Mouse (Mus musculus): Measurements from ENCODE around the gene Top1. TPM values are rescaled to one million over a fixed set of nuclear protein-coding genes. Genes with fewer than 3 reads are reported as not detected.
A peak's percentile ranks its signal among the peaks of the same experiment; 100 is the strongest.

The Top1 gene
- polyA plus RNA-seq, 2 experiments from 2014 or later, result 74.7 to 77.4 TPM

DNA sequence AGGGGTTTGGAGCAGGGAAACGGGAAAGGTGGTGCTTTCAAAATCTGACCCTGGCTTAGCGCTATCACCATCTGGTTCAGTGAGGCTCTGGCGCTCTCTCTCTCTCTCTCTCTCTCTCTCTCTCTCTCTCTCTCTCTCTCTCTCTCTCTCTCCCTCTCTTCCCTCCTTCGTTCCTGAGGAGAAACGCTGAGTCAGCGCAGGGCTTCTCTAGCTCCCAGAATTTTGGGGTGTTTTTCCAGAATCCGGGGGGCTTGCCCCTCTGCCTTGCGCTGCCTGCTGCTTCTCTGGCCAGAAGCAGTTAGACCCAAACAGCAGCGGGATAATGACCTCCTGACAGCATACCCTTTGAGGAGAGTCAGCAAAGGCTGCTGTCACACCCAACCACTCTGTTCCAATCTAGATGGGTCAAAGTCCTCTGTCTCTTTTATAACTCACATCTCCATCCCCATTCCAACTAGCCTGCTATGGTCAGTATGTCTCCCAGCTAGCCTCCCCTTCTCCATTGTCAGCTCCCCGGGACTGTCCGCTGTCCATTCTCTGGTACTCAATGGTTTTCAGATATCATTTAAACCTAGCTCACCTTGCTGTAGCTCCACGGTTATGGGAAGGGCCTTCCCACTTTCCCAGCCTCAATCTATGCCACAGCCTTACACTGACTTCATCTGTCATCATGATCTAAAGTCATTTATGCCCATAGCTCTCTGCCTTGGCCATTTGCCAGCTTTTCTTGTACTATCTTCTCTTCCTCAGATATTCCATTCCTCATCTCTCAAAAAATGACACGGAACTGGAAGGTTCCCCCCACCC, 5.6 kb upstream of the Top1 start:
- no peak for ATAC-seq

DNA sequence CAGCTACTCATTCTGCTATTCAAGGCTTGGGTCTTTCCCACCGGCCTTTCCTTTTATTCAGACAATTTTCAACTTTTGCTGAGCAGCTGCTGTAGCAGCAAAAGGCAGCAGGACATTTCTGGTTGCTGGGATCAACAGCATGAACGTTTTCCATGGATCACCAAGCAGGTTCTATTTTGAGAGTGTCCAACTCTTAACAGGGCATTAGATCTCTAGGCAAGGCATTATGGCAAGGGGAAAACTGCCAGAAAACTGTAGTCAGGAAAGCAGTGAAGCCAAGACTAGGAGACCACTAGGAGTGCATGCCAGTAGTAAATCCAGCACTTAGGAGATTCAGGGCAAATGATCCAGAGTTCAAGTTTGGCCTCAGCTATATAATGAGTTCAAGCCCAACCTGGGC, 4.5 kb upstream of the Top1 start:
- ATAC-seq, result no peak

DNA sequence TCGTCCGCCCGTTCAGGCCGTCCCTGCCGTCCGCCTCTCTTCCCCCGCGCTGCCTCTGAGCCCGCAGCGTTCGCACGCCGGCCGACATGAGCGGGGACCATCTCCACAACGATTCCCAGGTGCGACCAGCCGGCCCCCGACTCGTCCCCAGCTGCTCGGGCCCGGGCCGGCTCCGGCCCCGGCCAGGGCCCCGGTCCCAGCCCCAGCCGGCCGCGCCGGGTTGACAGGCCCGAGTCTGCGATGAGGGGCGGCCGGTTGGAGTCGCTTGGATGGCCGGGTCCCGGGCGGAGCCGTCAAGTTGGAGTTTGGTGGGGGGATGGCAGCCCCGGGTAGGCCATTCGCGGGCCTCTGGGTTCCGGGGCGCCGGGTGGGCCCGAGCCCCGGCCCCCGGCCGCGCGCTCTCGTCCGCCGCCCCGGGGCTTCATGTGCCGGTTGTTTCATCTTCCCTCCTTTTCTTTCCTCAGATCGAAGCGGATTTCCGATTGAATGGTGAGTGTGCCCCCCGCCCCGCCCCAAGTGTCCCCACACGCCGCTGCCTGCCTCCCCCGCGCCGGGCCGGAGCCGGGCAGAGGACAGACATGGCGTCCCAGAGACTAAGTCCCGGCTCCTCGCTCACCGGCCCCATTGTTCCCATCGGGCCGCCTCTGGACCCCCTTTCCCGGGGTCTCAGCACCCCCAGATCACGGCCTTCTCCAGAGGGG, 606 bp downstream of the Top1 start:
- ATAC-seq, result peak; percentile 3

DNA sequence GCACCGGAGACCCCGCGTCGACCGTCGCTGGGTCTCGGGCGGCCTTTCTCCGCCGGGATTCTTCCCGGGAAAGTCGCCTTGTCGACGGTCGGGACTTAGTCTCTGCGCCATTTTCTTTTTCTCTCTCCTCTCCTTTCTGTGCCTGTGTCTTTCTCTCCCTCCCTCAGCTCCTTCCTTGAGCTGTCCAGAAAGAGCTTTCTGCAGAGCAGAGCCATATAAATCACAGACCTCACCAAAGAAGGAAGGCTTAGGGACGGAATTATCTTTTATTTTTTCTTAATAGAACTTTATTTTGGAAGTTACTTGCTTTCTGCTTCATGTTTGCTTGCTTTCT, 1.1 kb downstream of the Top1 start:
- ATAC-seq, result no peak

DNA sequence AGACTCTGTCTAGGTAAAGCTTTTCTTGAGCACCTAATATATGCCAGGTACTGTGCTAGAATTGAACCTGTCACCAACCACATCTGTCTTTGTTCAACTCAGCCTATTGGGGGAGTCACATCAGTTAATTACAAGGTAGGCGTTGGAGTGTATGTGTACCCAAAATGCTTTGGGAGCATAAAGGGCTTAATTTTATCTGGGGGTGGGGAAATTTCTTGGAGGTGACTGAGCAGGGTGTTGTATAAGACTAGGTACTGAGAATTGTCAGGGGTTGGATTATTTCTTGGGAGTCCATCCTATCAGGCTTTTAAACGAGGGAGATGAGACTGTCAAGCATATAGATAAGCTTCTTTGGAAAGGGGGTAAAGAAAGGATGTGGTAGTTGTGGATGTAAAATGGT, 2.4 kb downstream of the Top1 start:
- ATAC-seq, result no peak

DNA sequence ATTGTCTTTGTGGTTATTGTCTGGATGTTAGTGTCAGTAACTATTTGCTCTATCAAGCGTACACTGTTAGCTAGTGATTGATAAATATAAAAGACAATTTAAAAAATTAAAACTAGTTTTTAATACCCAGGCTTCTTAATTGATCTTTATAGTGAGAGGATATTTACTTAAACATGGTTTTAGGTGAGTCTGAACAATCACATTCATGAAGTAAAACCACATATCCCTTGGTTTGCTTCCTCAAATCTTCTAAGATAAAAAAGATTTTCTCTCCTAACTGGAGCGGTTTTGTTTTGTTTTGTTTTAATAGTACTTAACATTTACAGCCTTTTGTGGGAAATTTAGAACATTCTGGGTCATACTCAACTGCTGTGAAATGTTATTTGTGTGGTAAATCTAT, 3.4 kb downstream of the Top1 start:
- ATAC-seq, result no peak

DNA sequence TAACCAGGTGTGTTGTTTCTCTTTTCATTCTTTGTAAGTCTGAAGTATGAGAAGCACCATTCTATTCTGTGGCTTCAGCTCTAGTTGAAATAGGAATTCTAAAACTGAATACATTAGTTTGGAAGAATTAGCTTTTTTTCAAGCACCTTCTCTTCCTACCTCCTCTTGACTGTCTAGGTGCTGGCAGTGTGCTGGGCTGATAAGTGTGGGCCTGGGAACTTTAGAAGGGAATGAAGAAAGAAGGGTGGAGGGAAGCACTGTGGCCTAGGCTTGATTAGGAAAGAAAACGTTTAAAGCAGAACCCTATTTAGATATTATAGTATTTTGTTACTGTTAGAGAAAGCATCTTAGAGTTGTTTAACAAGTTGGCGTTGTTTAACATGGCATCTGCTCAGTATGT, 5.5 kb downstream of the Top1 start:
- ATAC-seq, result no peak

DNA sequence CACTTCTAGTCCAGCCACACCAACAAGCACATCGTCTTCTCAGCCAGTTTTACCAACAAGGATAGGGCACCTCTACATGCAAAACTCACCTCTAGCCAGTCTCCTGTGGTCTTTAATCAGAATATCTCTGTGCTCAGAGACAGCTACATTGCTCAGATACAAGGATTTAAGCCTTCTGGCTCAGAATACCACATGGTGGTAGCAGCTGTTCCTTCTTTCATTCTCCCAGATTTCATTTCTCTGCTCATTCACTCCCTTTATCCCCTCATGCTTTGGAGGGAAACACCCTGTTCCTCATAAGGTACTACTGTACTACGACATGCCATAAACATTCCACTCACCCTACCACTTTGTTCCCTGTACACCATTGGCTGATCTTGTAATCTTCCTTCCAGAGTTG, 7.5 kb downstream of the Top1 start:
- no peak for ATAC-seq

DNA sequence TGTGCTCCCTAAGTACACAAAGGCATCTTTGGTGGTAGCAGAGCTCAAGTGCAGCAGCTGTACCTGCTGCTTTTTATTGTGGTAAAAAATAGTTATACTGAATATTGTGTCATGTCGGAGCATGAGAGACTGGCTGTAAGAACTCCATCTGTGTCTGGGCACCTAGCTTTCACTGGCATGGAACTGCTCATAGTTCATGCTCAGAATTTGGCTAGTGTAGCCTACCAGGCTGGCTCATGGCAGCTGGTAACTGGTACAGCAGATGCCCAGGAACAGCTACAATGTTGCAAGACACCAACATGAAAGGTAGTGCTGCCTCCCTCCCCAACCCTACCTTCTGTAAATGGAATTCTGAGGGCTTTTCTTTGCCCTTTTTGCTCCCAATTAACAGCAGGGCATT, 9.9 kb downstream of the Top1 start:
- ATAC-seq, result no peak

DNA sequence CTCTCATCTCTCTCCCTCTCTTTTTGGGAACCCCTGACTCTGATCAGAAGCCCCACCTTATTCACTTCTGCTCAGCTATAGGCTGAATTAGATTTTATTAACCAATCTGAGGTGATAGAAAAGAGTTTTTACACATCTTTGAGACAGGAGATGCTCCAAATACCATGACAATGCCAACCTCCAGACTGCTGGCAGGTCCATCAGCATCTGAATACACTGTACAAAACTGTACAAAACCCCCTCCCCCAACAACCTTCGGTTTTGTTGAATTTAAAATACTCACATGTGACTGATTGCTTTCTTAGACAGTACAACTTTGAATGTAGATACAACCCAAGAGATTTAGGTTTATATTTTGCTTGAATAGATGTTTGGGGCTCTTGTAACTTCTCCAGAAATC, 10.5 kb downstream of the Top1 start:
- no peak for ATAC-seq

DNA sequence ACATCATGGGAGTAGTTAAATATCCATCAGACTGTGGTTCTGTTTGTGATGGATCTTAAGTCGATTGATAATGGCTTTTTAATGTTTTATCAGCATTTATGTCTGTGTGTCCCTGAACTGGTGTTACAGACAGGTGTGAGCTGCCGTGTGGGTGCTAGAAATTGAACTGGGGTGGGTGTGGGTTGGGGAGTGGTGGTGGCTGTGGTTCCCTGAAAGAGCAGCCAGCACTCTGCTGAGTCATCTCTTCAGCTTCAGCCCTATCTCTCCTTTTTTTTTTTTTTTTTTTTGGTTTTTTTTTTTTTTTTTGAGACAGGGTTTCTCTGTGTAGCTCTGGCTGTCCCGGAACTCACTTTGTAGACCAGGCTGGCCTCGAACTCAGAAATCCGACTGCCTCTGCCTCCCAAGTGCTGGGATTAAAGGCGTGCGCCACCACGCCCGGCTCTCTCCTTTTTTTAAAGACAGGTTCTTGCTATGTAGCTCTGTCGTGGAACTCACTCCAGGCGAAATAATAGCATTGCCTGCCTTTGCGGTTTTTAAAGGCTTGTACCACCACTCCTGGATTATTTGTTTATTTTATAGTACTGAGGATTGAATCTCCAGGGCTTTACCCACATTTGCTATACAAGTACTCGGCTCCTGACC, 12.2 kb downstream of the Top1 start:
- ATAC-seq, result peak; percentile 46

DNA sequence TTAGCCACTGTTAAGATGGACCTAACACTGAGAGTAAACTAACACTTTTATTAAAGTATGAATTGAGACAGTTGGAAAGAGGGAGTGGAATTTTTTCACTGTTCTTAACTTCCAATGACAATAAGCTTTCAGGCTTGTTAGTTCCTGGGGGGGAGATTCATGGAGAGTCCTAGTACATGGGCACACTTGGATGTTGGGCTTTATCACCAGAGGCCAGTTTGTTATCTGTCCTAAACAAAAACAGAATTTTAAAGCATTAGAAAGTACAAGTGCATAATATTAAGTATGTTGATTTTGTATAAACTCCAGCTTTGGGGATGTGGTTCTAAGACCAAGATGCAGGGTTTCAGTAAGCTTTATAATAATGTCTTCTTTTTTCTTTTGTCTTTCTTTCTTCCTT, 13.1 kb downstream of the Top1 start:
- no peak for ATAC-seq

DNA sequence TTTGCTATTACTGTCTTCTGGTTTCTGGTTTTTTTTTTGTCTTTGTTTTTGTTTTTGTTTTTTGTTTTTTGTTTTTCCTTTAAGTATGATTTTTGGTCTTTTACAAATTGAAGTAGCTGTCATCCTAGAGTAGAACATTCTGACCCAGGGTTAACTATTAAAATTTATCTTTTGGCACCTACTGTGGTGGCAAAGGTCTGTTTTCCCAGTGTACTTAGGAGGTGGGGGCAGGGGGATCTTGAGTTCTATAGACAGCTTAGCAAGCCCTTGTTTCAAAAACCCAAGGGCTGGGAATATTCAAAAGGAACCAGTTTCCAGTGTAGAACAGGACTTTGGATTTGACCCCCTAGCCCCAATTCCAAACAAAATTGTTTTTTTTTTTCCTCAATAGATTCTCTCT, 18.7 kb downstream of the Top1 start:
- no peak for ATAC-seq

DNA sequence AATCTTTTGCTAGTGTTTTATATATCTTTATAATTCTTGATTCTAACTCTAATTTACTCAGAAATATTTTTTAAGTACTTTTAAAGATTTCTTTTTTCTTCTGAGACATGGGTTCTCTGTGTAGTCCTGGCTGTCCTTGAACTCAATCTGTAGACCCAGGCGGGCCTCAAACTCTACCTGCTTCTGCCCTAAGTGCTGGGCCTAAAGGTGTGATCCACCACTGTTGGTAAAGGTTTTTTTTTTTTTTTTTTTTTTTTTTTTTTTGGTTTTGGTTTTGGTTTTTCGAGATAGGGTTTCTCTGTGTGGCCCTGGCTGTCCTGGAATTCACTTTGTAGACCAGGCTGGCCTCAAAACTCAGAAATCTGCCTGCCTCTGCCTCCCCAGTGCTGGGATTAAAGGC, 19.3 kb downstream of the Top1 start:
- ATAC-seq, result peak; percentile 39

DNA sequence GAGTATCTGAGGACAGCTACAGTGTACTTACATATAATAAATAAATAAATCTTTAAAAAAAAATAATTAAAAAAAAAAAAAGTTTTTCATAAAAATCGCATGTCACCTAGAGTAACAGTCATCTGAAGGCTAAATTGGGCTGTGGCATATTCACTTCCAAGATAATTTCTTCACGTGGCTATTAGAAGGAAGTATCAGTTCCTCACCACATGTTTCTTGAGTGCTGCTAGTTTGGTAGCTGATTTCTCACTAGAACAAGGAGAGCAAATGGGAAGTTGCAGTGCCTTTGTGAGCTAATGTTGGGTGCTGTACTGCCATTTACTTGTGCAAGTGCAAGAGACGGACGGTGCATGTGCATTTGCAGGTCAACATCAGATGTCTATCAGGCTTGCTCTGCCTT, 21.6 kb downstream of the Top1 start:
- ATAC-seq, result no peak

DNA sequence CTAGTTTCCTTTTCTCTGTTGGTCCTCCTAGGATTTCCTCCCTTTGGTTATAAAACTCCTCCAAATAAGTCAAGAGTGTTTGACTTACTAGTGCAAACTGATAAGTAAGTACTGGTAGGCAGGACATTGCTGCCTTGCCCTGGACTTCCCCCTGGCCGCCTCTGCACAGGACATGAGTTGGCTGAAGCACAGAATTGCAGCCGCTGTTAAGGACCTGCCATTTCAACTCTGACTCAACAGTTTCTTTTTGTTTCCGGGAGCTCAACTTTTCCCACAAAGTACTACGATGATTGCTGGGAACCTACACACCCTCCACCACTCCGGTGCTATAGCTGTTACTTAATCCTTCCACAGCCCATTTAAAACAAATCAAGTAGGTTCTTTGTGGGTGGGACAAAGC, 54.6 kb downstream of the Top1 start:
- no peak for ATAC-seq

DNA sequence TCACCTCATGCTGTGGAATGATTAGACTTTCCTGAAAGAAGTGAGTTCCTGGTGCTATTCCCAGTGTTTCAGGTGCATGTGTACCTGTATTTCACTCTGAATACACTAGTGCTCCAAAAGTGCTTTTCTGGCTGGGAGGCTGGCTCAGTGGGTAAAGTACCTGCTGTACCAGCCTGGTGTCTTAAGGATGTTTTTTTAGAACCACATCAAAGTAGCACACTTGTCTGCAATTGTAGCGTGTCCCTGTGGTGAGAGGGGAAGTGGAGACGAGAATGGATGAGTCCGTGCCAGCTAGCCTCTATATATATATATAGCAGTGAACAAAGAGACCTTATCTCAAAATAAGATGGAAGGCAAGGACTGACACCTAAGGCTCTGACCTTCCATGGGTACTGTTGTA, 55.9 kb downstream of the Top1 start:
- ATAC-seq, result peak; percentile 85

DNA sequence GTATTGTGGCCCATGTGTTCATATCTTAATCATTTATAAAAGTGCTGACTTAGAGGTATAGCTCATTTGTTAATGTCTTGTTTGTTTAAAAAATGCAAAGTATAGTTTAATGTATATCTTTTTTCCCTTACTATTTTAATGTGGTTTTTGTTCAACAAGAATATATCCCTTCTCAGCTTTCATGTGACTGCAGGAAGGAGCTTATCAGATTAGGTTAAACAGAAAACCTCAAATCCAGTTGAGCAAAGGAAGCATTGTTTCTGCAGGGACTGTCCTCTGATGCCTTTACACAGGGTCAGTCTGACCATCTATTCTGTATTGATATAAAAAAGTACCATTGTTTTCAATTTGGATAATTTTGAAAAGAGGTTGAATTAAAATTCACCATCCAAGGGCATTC, 57.1 kb downstream of the Top1 start:
- no peak for ATAC-seq

DNA sequence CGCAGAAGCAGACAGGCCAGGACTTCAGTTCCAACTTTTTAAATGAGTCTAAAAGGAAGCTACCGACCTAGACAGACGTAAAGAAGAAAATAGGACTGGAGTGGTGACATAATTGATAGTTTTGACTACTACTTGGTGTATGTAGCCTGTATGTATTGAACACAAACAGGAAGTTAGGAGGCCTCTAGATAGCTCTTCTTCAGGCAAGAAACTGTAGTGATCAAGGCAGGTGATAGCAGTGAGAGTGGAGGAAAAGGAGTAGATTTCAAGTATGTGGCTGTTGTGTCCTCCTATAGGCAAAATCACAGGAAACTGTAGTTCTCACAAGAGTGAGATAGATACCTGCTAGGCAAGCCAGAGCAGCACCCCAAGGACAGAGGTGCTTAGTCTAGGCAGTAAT, 62.0 kb downstream of the Top1 start:
- no peak for ATAC-seq

DNA sequence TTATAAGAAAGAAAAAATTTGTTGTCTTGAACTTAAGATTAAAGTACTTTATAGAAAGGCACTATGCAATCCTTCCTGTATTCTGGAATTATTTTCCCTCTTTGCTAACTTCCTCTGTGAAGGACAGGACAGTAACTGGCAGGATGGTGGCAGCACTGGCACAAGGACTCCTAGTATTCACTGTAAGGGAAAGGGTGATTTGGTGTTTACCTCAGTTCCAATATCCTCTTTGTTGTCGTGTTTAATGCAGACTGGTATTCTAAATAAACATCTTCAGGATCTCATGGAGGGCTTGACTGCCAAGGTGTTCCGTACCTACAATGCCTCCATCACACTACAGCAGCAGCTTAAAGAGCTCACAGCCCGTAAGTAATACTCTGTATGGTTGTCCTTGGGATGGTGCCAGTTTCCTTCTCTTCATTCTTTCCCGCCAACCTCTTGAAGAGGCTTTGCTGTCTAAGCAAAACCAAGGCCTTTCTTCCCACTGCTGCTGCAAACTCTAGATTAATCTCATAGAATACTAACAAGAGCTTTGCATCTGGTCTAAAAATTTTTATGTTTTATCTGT, 69.9 kb downstream of the Top1 start:
- ATAC-seq, result no peak

DNA sequence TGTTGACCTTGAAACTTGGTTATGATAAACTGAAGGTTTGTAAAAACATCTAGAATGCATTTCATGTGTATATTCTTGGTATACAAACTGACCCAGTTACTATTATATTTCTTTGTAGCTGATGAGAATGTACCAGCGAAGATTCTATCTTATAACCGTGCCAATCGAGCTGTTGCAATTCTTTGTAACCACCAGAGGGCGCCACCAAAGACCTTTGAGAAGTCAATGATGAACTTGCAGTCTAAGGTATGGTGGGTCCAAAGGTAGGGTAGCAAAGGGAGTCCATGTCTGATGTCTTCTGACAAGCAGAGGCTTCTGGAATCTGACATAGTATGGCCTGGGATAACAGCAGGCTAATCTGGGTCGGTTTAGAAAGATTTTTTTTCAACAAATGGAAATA, 71.6 kb downstream of the Top1 start:
- ATAC-seq, result no peak

DNA sequence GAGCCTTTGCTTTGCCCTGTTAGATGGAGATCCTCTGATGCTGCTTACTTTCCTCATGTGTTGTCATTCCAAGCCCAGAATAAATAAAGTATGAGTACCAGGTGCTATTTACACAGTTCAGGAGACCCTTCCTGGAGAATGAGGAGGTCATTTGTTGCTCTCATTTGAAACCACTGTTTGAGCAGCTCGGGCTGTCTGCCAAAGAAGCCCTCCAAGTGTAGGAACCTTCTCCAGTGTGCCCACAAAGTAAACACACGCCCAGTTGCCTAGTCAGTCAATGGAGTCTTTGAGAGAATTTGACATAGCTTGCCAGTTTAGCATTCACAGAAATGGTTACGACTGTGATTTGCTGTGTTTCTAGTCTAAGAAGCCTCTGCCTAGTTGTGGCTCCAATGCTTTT, 73.1 kb downstream of the Top1 start:
- no peak for ATAC-seq

DNA sequence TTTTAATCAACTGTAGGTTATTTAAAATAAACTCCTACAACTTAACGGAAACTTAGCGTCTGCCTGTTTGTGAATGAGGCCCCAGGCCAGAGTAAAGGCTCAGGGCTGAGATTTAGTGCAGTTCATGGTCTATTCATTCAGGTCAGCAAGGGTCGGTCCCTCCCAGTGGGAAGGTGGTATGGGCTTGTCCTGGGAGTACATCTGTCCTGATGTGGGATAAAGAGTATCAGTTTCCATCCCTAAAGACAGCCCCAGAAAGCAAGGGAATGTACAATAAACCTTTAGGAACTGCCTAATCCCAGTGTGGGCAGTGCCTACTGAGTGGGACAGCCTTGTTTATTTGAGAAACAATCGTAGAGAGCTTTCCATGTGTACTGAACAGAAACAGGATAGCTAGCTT, 77.0 kb downstream of the Top1 start:
- no peak for ATAC-seq
